Mouse (Mus musculus) T-helper 1 cell (primary cell): ENCODE data around the gene Got2.
"Not testable (repeated sequence)": the region's sequence is repeated elsewhere in the genome, so short reads cannot be mapped to it uniquely, and the experiment has no call there.

ENCODE experiments used
- in situ Hi-C: fragments of 300-600 bp; cut with MboI, MseI; formaldehyde crosslinking; loops from one replicate; pipeline ENCODE4 v1.15.1; 2025; ENCODE audit warnings: high pct_unique_total_duplicates

Gene Got2

GRCm38 (mm10) chr8:95875270-95875669, 13.1 kb downstream of the Got2 start:
- in situ Hi-C loops, result no loop called here

GRCm38 (mm10) chr8:95871690-95872089, 16.7 kb downstream of the Got2 start:
- in situ Hi-C loops, result no loop called here

GRCm38 (mm10) chr8:95864851-95865250, 23.5 kb downstream of the Got2 start:
- in situ Hi-C loops, result not testable (repeated sequence)

GRCm38 (mm10) chr8:95863761-95864440, 24.4 kb downstream of the Got2 start:
- in situ Hi-C loops, result not testable (repeated sequence)

- in situ Hi-C loops, result no loop called here
Measured at GRCm38 (mm10) chr8:95854174-95854573, 34.2 kb downstream of the Got2 start.

- in situ Hi-C loops, result no loop called here
Measured at GRCm38 (mm10) chr8:95853102-95853843, 35.1 kb downstream of the Got2 start, which contains the start of gene Slc38a7. Gene Slc38a7 (minus strand): TSS chr8:95853539.

GRCm38 (mm10) chr8:95852290-95852689, 36.1 kb downstream of the Got2 start:
- in situ Hi-C loops, result no loop called here

- in situ Hi-C loops, result no loop called here
Measured at GRCm38 (mm10) chr8:95850326-95850725, 38.0 kb downstream of the Got2 start.

- in situ Hi-C loops, result loop anchor here (5.0 kb wide), 1 partner anchor 42 kb away; the partner anchor contains the start of gene Cnot1
Measured at GRCm38 (mm10) chr8:95848734-95849464, 39.4 kb downstream of the Got2 start.

GRCm38 (mm10) chr8:95848061-95848551, 40.2 kb downstream of the Got2 start:
- in situ Hi-C loops, result loop anchor here (5.0 kb wide), 1 partner anchor 41 kb away; the partner anchor contains the start of gene Cnot1

GRCm38 (mm10) chr8:95845026-95845425, 43.3 kb downstream of the Got2 start:
- in situ Hi-C loops, result loop anchor here (5.0 kb wide), 1 partner anchor 38 kb away; the partner anchor contains the start of gene Cnot1

GRCm38 (mm10) chr8:95843968-95844367, 44.4 kb downstream of the Got2 start:
- in situ Hi-C loops, result no loop called here

GRCm38 (mm10) chr8:95841436-95841835, 46.9 kb downstream of the Got2 start:
- in situ Hi-C loops, result no loop called here

- in situ Hi-C loops, result loop anchor here (10.0 kb wide), 1 partner anchor 234 kb away; no protein-coding TSS in a partner anchor
Measured at GRCm38 (mm10) chr8:95839289-95839688, 49.1 kb downstream of the Got2 start.

- in situ Hi-C loops, result loop anchor here (10.0 kb wide), 1 partner anchor 232 kb away; no protein-coding TSS in a partner anchor
Measured at GRCm38 (mm10) chr8:95837266-95837665, 51.1 kb downstream of the Got2 start.

- in situ Hi-C loops, result loop anchor here (10.0 kb wide), 1 partner anchor 231 kb away; no protein-coding TSS in a partner anchor
Measured at GRCm38 (mm10) chr8:95835891-95836290, 52.5 kb downstream of the Got2 start.

GRCm38 (mm10) chr8:95833435-95833984, 54.8 kb downstream of the Got2 start:
- in situ Hi-C loops, result loop anchor here (10.0 kb wide), 1 partner anchor 229 kb away; no protein-coding TSS in a partner anchor

GRCm38 (mm10) chr8:95832603-95833434, 55.5 kb downstream of the Got2 start:
- in situ Hi-C loops, result loop anchor here (10.0 kb wide), 1 partner anchor 228 kb away; no protein-coding TSS in a partner anchor

GRCm38 (mm10) chr8:95830144-95830543, 58.2 kb downstream of the Got2 start:
- in situ Hi-C loops, result loop anchor here (10.0 kb wide), 1 partner anchor 225 kb away; no protein-coding TSS in a partner anchor

GRCm38 (mm10) chr8:95825162-95825561, 63.2 kb downstream of the Got2 start, which contains the start of gene Sap18b:
Gene Sap18b (plus strand): TSS chr8:95825346.
- in situ Hi-C loops, result not testable (repeated sequence)
